Mouse (Mus musculus): ENCODE results near the gene Eef1g.
"Not testable (repeated sequence)": the region's sequence is repeated elsewhere in the genome, so short reads cannot be mapped to it uniquely, and the experiment has no call there.

The Eef1g gene

DNA sequence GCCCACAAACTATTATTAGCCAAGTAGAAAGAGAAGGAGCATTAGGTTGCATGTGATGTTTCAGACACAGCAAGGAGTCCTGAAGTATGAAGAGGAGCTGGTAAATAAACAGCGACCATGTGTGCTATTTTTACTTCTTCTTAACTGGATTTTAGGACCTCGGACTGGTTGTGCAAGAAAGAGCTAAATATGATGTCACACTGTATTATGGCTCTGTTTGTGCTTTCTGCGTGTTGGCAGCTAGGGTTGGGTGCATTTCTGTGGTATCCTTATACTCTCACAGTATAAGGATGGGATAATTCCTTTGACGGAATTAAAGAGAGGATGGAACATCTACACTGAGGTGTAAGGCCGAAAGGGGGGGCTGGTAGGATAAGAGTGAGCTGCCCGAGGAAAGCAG, 21.6 kb upstream of the Eef1g start:
- no peak for DNase-seq (ENCODE audit: low spot score)

DNA sequence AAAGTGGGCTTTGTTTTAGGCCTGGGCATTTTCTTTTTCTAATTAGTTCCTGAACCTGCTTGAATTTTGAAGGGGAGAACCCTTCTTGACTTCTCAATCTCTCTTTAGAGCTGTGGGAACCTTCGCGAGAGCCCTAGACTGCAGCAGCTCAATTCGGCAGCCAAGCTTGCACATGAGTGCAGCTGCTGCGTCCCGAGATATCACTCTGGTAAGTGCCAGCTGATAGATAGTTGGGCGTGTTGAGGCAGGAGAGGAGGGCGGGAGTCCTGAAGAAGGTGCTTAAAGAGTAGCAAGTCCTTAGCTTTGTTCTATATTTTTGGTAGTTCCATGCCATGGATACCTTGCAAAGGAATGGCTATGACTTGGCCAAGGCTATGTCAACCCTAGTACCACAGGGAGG, 19.9 kb upstream of the Eef1g start:
- DNase-seq (ENCODE audit: low spot score): no peak

DNA sequence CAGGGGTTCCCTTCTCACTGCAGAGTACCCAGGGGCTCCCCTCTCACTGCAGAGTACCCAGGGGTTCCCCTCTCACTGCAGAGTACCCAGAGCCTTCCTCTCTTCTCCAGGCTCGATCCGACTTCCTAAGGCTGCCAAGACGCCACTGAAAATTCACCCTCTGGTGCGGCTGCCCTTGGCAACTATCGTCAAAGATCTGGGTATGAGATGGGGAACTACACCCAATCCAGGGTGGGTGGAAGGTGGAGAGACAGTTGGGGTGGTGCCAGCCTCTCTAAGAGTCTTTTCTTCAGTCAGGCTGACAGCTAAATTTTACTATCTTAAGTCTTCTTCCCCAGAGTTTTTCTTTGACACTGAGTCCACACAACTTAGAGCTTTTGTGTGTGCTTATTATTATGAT, 16.7 kb upstream of the Eef1g start:
- no peak for DNase-seq (ENCODE audit: low spot score)

DNA sequence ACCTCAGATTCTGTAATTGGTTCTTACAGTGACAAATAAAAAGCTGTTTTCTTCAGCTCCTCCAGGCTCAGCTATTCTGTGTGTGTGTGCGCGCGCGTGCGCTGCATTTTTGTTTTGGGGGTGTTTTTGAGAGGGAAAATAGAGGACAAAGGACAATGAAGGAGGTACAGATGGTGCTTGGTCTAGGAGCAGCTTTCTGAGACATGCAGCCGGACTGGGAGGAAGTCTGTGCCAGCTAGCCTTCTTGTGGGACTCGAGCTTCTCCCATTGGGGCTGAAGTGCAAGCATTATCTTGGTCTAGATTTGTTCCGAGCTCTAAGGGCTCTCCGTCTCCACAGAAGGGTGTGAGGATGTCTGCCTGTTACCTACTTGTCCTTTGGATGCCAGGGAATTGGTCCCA, 14.6 kb upstream of the Eef1g start:
- no peak for DNase-seq (ENCODE audit: low spot score)

DNA sequence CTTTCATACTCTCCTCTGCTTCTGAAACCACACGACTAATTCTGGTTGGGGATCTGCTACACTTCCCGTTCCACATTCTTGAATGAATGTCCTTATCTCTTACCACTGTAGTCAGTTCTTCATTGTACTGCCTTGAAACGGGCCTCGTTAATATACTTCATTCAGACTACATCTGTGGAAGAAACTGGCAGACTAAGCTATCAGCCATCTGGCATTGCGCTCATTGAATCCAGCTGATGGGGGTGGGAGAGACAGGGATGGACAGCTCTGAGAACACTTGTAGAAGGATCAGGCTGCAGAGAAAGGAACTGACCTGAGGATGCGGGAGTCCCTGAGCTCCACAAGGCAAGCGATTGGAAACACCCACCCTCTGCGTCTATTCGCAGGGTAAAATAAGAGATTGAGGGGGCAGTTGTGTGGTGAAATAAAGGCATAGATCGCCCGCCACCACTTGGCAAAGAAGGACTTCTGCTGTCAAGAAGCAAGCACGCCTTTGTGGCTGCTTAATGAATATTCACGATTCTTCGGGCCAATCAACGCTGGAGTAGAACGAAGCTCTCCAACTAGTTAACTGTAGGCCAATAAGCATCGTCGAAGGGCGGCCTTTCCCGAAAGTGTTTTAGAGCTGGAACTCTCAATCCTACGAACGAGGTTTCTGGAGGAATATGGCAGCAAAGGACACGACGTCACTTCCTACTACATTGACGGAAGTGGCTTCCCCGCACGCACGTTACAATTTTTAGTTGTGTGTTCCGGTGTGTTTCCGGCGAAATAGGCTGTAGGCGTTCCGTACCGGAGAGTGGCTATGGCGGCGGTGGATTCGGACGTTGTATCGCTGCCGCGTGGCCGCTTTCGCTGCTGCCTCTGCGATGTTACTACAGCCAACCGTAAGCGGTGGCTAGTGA, 13.5 kb upstream of the Eef1g start, which contains the start of gene Tut1:
Gene Tut1, plus strand, starts transcription at position 713 of the 905 bp plus-strand sequence.
- DNase-seq (ENCODE audit: low spot score): peak; percentile 99

DNA sequence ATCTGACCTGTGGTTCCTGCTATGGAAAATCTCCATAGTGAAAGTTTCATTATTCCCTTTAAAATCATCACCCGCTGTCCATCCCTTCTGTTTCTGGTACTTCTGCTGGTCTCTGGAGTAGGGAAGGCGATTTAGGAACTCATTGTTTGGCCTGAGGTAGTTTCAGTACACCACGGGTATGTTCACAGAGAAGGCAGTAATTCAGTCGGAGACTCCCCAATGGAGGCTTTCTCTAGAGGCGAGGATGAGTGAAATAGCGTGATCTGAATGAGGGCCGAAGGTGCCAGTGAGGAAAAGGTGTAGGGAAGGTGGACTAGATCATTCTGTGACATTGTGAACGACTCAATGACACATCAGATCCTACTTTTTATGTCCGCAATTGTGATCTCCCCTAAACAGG, 12.7 kb upstream of the Eef1g start:
- DNase-seq (ENCODE audit: low spot score): peak; percentile 44

DNA sequence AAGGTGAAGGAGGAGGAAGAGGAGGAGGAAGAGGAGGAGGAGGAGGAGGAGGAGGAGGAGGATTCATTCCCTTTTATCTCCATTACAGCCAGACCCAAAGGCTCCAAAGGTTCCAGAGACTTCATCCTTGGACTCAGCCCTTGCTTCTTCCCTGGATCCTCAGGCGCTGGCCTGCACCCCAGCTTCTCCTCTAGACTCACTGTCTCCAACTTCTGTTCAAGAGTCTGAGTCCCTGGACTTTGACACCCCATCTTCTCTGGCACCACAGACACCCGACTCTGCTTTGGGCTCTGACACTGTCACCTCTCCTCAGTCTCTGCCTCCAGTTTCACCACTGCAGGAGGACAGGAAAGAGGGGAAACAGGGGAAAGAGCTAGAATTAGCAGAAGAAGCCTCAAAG, 4.6 kb upstream of the Eef1g start:
- no peak for DNase-seq (ENCODE audit: low spot score)

DNA sequence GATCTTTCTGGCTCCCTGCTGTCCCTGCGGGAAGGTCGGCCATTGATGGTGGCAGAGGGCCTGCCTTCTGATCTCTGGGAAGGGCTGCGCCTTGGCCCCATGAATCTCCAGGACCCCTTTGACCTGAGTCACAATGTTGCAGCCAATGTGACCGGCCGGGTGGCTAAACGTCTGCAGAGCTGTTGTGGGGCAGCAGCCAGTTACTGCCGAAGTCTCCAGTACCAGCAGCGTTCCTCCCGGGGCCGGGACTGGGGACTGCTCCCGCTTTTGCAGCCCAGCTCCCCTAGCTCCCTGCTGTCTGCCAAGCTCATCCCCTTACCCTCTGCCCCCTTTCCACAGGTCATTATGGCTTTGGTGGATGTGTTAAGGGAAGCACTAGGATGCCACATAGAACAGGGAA, 1.8 kb upstream of the Eef1g start:
- DNase-seq (ENCODE audit: low spot score): no peak

DNA sequence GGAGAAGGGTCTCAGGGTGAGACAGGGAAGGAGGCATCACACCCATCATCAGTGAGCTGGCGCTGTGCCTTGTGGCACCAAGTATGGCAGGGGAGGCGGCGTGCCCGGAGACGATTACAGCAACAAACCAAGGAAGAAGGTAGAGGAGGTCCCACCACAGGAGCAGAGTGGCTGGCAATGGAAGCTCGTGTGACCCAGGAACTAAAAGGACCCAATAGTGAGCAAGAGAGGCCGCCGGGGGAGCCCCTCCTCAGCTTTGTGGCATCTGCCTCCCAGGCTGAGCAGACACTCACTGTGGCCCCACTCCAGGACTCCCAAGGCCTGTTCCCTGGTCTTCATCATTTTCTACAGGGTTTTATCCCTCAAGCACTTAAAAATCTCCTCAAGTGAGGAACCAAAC, 1.1 kb upstream of the Eef1g start:
- peak; percentile 51 for DNase-seq (ENCODE audit: low spot score)

DNA sequence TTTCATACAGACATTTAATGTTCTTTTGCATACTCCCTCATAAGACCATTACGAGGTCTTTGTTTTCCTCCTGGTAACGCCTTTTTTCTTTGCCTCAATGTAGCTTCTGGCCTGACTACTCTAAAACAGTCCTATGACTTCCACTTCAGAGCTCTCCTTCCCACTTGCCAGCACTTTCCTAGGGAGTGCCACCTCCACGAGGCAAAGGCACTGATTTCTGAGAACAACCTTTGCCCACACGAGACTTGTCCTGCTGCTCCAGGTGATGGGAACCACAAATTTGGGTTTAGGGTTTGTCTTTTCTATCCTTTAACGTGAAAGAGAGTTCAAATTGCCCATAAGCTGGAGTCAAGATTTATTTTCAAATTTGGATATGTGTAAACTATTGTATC, 647 bp upstream of the Eef1g start:
- no peak for DNase-seq (ENCODE audit: low spot score)

DNA sequence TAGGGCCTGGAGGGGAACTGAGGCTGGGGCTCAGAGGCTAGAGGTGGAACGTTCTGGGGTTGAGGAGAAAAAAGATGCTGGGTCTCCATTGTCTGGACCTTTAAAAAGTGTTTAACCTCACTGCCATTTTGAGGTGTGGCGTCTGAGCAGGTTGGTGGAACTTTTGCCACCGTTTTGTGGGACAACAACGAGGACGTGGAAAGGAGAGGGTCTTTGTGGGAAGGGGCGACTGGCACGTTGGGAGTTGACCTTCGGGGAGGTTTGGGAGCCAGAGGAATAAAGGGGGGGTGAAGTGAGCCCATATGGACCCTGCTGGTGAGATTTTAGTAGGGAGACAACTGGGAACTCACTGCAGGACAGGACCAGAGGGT, 517 bp downstream of the Eef1g start:
- no peak for DNase-seq (ENCODE audit: low spot score)

DNA sequence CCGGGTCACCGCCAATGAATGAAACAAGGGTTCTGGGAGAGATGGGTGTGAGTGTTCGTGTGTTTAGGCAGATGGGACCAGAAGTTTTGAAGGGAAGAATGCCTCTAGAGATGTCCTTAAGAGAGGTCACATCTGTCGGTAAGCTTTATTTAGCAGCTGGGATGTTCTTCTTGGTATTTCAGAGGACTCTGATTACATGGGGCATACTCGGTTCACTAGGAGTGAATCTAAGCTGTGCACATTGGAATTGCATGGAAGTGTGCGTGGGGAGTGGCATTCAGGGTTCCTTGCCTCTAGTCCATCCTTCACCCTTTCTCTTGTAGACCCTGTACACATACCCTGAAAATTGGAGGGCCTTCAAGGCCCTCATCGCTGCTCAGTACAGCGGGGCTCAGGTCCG, 1.1 kb downstream of the Eef1g start:
- DNase-seq (ENCODE audit: low spot score): no peak

DNA sequence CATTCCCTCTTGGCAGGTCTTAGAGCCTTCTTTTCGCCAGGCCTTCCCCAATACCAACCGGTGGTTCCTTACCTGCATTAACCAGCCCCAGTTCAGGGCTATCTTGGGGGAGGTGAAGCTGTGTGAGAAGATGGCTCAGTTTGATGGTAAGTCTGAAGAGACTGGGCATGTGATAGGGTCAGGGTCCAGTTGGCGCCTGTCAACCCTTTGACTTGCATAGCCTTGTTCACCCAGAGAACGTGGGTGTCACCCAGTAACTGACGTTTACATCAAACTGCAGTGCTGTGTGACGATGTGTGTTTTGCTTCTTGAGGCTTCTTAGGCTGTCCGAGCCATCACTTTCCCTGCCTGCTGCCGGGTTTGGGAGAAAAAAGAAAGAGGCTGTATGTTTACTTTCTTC, 5.7 kb downstream of the Eef1g start:
- DNase-seq (ENCODE audit: low spot score): not testable (repeated sequence)

DNA sequence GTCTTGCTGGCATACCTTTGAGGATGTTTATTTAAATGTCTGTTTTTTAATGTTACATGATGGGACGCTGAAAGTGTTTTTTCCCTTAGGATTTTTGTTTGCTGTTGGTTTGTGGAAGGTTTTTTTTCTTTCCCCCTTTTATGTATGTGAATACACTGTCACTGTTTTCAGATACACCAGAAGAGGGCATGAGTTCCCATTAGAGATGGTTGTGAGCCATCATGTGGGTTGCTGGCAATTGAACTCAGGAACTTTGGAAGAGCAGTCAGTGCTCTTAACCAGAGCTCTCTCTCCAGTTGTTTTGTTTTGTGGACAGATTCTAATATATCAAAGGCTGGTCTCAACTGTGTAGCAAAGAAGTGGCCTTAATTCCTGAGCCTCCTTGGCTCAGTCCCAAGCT, 7.8 kb downstream of the Eef1g start:
- DNase-seq (ENCODE audit: low spot score): no peak

DNA sequence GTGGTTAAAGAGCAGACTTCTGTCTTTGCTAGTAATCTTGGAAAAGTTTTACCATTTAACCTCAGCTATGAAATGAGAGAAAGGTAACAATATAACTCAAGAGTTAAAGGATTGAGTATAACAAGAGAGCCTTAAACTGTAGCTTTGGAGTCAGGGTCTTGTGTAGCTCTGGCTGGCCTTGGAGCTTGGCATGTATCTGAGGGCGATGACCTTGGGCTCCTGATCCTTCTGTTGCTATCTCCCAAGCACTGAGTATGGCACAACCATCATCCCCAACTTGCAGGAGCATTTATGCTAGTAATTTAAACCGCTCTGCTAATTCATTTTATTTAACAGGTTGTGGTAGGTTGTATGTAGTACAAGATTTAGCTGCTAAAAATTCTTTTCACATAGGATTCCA, 8.7 kb downstream of the Eef1g start:
- no peak for DNase-seq (ENCODE audit: low spot score)

DNA sequence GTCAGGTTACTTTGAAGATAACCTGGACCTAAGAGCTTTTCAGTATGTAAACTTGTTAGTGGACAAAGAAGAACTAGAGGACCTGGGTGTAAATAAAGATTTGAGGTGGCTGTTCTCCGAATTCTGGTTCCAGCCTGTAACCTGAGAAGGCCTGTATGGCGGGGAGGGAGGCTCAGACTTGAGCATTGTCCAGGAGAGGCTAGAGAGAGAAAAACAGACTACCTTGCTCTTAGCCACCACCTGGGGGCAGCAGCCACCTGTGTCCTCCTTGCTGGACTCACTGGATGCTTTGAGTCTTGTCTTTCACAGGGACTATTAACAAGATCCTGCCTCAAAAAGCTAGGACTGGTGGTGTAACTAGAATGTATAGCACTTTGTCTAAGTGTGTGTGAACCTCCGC, 9.7 kb downstream of the Eef1g start:
- DNase-seq (ENCODE audit: low spot score): peak; percentile 82

DNA sequence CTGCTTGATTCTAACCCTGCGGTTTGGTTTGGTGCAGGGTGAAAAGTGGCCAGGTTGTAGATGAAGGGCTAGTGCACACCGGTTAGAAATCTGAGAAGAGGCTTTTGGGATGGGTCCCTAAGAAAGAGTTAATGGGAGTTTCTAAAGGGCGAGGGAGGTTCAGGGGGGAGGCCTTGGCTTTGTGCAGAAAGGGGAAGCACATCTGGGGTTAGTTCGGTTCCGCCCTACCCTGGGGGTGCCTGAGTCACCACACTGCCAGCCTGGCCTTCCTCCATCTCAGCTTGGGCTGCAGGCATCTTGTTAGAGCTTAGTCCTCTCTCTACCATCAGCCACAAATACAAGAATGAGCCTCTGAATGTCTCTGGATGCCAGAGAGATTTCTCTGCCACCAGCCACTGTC, 13.9 kb downstream of the Eef1g start:
- DNase-seq (ENCODE audit: low spot score): no peak

DNA sequence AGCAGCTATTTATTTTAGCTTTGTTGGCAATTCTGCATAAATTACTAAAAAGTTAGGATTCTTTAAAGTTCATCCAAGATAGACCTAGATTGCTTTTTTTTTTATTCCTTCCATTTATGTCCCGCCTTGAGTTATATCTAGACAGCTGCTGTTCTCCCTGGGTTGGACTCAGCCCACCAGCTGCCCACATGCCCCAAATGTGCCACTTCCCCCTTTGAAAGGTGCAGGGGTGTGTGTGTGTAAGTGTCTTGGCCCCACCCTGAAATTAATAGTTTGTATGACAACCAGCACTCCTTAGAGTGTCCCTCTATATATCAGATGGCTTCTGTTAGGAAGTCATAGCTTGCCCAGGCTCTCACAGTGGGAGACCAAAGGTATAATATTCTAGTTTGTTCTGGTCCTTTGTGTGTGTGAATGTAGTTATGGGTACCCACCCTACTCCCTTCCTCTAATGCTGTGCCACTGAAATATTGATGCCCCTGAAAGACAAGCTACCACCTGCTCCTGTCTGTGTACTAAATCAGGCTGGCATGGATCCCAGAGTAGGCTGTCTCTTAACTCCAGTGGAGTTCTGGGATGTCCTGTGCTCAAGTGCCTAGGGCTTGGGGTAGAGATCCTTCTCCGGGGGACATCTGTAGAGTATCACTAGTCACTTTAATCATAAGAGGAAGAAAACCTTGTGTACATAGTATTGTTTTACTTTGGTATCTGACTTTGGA, 14.8 kb downstream of the Eef1g start:
- peak; percentile 50 for DNase-seq (ENCODE audit: low spot score)

DNA sequence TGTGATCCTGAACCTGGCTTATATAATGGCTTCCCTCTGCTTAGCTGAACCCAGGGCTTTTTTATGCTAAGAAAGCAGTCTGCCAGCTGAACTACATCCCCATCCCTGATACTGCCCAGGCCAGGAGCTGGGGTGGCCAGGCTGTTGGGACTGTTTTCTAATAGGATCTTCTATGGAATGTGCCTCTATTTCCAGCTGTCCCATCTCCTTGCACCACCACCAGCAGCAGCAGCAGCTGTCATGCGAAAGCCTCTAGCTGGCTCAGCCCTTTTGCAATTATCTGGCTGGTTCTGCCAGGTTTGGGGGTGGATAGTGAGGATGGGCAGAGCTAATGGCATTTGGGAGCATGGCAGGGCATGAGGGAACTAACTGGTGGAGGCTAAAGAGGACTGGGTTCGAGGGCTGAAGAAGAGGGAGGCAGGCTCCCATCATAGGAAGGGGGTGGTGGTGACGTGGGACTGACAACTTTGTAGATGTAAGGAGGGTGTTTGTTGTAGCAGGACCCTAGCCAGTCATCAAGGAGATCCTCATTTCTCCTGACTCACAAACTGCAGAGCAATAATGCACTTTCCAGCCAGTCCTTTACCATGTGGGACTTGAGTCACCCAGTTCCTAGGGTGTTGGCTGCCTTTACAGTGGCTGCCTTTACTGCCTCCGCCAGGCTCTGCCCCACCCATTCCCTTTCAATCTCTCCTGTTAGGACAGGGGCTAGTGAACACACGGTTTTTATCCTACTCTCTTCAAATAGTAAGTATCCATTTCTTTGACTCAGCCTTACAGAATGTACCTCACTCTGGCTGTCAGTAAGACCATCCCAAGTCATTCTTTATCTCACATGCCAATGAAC, 15.7 kb downstream of the Eef1g start:
- DNase-seq (ENCODE audit: low spot score): peak; percentile 48

DNA sequence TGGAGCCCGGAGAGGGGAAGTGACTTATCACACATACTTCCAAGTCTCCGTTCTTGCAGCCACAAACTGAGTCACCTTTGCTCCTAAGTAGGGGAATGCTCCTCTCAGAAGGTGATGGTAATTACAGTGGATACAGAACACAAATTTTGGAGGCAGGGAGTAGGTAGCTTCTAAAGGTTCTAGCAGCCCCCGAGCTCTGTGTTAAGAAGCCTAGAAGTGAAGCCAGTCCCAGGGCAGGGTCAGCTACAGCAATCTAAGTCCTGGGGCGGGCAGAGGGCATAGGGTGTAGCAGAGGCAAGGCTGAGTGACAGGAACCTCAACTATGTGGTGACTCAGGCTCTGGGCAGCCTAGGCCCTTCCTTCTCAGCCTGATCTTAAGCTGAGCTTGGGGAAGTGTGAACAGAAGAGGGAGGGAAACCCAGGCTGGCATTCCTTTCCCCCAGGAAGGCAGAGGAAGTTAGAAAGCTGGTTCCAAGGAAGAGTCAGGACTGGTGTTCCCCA, 16.4 kb downstream of the Eef1g start:
- peak; percentile 72 for DNase-seq (ENCODE audit: low spot score)

DNA sequence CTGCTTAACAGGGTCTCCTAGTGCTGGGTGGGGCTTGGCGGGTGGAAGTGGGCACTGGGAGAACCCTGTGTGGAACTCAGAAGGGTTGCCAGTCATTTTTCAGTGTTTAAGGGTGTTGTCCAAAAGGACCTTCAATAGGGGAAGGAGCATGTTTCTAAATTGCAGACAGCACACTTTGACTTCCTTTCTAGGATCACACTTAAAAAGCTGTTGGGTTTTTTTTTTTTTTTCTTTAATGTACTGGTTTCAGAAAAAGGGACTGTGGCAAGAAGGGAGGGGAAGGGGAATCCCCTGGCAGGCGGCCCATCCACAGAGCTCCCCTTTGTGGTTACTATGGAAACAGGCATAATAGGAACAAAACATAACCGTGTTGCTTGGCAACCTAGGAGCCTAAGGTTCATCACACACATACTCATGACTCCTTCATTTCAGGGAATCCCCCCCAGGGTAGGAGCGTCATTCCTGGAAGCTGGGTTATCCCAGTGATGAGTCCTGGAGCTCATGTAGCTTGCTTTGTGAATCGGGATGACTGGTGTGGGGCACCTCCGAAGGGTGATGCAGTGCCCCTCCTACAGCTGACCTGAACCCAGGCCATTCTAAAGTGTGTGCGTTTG, 17.5 kb downstream of the Eef1g start:
- peak; percentile 81 for DNase-seq (ENCODE audit: low spot score)

DNA sequence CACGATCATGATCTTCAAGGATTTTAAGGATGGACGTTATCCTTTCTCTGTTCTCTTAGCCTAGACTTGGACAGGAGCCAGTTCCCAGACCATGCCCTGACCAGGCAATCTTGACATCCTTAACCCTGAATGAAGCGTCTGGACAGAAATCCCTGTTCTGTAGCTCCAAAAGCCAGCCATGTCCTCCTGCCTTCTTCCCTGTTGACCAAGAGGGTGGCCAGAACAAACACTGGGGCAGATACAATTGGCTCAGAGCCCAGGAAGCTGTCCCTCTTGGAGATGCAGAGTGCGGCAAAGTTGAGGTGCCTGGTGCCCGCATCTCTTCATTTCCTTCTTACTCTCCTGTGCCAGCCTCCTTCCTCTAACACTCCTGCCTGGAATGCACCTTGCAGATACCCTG, 19.1 kb downstream of the Eef1g start:
- DNase-seq (ENCODE audit: low spot score): peak; percentile 80

Data from adipocyte (in vitro differentiated cells).